Mouse (Mus musculus) hindbrain, embryonic 12.5 days (tissue): ENCODE results near the gene Tdrd5. TPM values are rescaled to one million over a fixed set of nuclear protein-coding genes. Genes with fewer than 3 reads are reported as not detected.

Experiments
- ATAC-seq: fragments of 200-750 bp; cut with Nextera tagmentation; 2 replicates; pipeline ENCODE4 v1.8.0; 2017; ENCODE audit warnings: moderate TSS enrichment; ENCODE audit not compliant: low FRiP score
- H3K27ac ChIP-seq: fragments of 300-500 bp; sonication (generic); 2 replicates; pipeline ENCODE4 v1.5.1; 2016; ENCODE audit warnings: mild to moderate bottlenecking
- H3K27me3 ChIP-seq: fragments of 300-500 bp; sonication (generic); 2 replicates; pipeline ENCODE4 v1.6.1; 2016; ENCODE audit warnings: mild to moderate bottlenecking
- H3K36me3 ChIP-seq: fragments of 300-500 bp; sonication (generic); 2 replicates; pipeline ENCODE4 v1.6.1; 2016; ENCODE audit warnings: mild to moderate bottlenecking
- H3K4me1 ChIP-seq: fragments of 300-500 bp; sonication (generic); 2 replicates; pipeline ENCODE4 v1.6.1; 2016
- H3K4me2 ChIP-seq: fragments of 300-500 bp; sonication (generic); replicated peaks from 2 replicates; pipeline ENCODE4 v1.6.1; 2016; ENCODE audit warnings: mild to moderate bottlenecking
- H3K4me3 ChIP-seq: fragments of 300-500 bp; sonication (generic); 2 replicates; pipeline ENCODE4 v1.5.1; 2016; ENCODE audit warnings: mild to moderate bottlenecking
- H3K9ac ChIP-seq: fragments of 300-500 bp; sonication (generic); 2 replicates; pipeline ENCODE4 v1.6.1; 2016; ENCODE audit warnings: mild to moderate bottlenecking, moderate library complexity
- H3K9me3 ChIP-seq: fragments of 300-500 bp; sonication (generic); replicated peaks from 2 replicates; pipeline ENCODE4 v1.6.1; 2016; ENCODE audit warnings: mild to moderate bottlenecking
- WGBS: fragments of 180-500 bp; shearing (Covaris S2); methylation state at CpG from one replicate; pipeline ENCODE4 v1.1.7; 2016; 5-methylcytosine and 5-hydroxymethylcytosine counted together
- polyA plus RNA-seq: library from polyadenylated mRNA; unstranded; fragments of >200 nt; fragmentation: Nextera tagmentation; extraction: Ambion mirVana; gene quantifications from 2 replicates; pipeline ENCODE4 v1.2.1, GENCODE M21; 2016

The Tdrd5 gene
- polyA plus RNA-seq, 1 experiment from 2014 or later, result 0.34 TPM

GRCm38 (mm10) chr1:156217393-156217792 is 86.1 kb downstream of the Tdrd5 start:
- Histone ChIP-seq H3K9me3 (no peaks in the 10 kb centered on the region), H3K4me2 (no peak overlapping the region), H3K36me3 (no peaks in the 10 kb centered on the region), H3K4me3 (no peak overlapping the region), H3K4me1 (peaks cover 13% of the 10 kb centered on the region), H3K9ac (no peak overlapping the region), H3K27me3 (no peaks in the 10 kb centered on the region; the same call in 1 of the 2 replicates), H3K27ac (no peak overlapping the region)
- 60% methylated on average over 3 of the region's 3 CpGs for WGBS
- ATAC-seq, result no peak

- WGBS, result 78% methylated on average over 4 of the region's 4 CpGs
- H3K27ac ChIP-seq, result no peak overlapping the region
- ATAC-seq, result no peak
- H3K9ac ChIP-seq, result no peak overlapping the region
- H3K36me3 ChIP-seq, result no peaks in the 10 kb centered on the region
- H3K9me3 ChIP-seq, result no peaks in the 10 kb centered on the region
- peaks cover 1% of the 10 kb centered on the region for H3K4me1 ChIP-seq
- no peak overlapping the region for H3K4me2 ChIP-seq
- no peaks in the 10 kb centered on the region; the same call in 1 of the 2 replicates for H3K27me3 ChIP-seq
- H3K4me3 ChIP-seq, result no peak overlapping the region
Measured at GRCm38 (mm10) chr1:156216249-156216648, 87.2 kb downstream of the Tdrd5 start.

GRCm38 (mm10) chr1:156214651-156215050 is 88.8 kb downstream of the Tdrd5 start:
- WGBS, result 89% methylated on average over 8 of the region's 8 CpGs
- Histone ChIP-seq H3K27me3 (no peaks in the 10 kb centered on the region; the same call in 1 of the 2 replicates), H3K27ac (no peak overlapping the region), H3K36me3 (no peaks in the 10 kb centered on the region), H3K4me3 (no peak overlapping the region), H3K9ac (no peak overlapping the region), H3K4me1 (no peaks in the 10 kb centered on the region), H3K9me3 (no peaks in the 10 kb centered on the region), H3K4me2 (no peak overlapping the region)
- ATAC-seq, result no peak

- H3K9ac ChIP-seq, result no peak overlapping the region
- H3K9me3 ChIP-seq, result no peaks in the 10 kb centered on the region
- no peak for ATAC-seq
- no peaks in the 10 kb centered on the region for H3K36me3 ChIP-seq
- no peaks in the 10 kb centered on the region; the same call in 1 of the 2 replicates for H3K27me3 ChIP-seq
- WGBS, result 90% methylated on average over 5 of the region's 5 CpGs
- H3K4me3 ChIP-seq, result no peak overlapping the region
- no peaks in the 10 kb centered on the region for H3K4me1 ChIP-seq
- H3K4me2 ChIP-seq, result no peak overlapping the region
- H3K27ac ChIP-seq, result no peak overlapping the region
Measured at GRCm38 (mm10) chr1:156212923-156213322, 90.5 kb downstream of the Tdrd5 start.

- H3K9me3 ChIP-seq, result no peaks in the 10 kb centered on the region
- H3K36me3 ChIP-seq, result no peaks in the 10 kb centered on the region
- H3K4me1 ChIP-seq, result no peaks in the 10 kb centered on the region
- no peak overlapping the region for H3K4me2 ChIP-seq
- H3K27ac ChIP-seq, result no peak overlapping the region
- no peak for ATAC-seq
- WGBS, result 48% methylated on average over 6 of the region's 6 CpGs
- H3K9ac ChIP-seq, result no peak overlapping the region
- H3K27me3 ChIP-seq, result peaks cover 6% of the 10 kb centered on the region
- H3K4me3 ChIP-seq, result no peak overlapping the region
Measured at GRCm38 (mm10) chr1:156211809-156212317, 91.6 kb downstream of the Tdrd5 start.

Other genes with a start within 250 kb of the Tdrd5 start
- 6.4 and 7.9 TPM in 2 replicates for gene Fam163a, start 98.6 kb downstream of the Tdrd5 start, polyA plus RNA-seq
- gene Nphs2, start 7.1 kb upstream of the Tdrd5 start, polyA plus RNA-seq, result 0.10 TPM in 1 of 2 replicates, not detected in the other
- gene Gm2000, start 62.4 kb upstream of the Tdrd5 start, polyA plus RNA-seq, result 612 and 684 TPM in 2 replicates
- 0.27 and 0.67 TPM in 2 replicates for gene Axdnd1, start 117.5 kb upstream of the Tdrd5 start, polyA plus RNA-seq
- 24.4 and 28.2 TPM in 2 replicates for gene Soat1, start 170.7 kb upstream of the Tdrd5 start, polyA plus RNA-seq
- gene Gm10031, start 220.3 kb upstream of the Tdrd5 start, polyA plus RNA-seq, result 0.20 and 0.50 TPM in 2 replicates